Mouse (Mus musculus) gastrocnemius, postnatal 10 days (tissue): ENCODE measurements around the gene Fastk. TPM values are rescaled to one million over a fixed set of nuclear protein-coding genes. Genes with fewer than 3 reads are reported as not detected.
"Not testable (repeated sequence)": the region's sequence is repeated elsewhere in the genome, so short reads cannot be mapped to it uniquely, and the experiment has no call there.

Source experiments
- DNase-seq: peaks from one replicate; pipeline ENCODE4 v3.0.0; 2021; ENCODE audit warnings: mixed read lengths
- total RNA-seq, 2 experiments: library from RNA; stranded (reverse); gene quantifications; 2 replicates each; pipeline ENCODE4 v1.2.3; 2021

Gene Fastk
- total RNA-seq, 2 experiments from 2014 or later = 124 to 142 TPM

DNA sequence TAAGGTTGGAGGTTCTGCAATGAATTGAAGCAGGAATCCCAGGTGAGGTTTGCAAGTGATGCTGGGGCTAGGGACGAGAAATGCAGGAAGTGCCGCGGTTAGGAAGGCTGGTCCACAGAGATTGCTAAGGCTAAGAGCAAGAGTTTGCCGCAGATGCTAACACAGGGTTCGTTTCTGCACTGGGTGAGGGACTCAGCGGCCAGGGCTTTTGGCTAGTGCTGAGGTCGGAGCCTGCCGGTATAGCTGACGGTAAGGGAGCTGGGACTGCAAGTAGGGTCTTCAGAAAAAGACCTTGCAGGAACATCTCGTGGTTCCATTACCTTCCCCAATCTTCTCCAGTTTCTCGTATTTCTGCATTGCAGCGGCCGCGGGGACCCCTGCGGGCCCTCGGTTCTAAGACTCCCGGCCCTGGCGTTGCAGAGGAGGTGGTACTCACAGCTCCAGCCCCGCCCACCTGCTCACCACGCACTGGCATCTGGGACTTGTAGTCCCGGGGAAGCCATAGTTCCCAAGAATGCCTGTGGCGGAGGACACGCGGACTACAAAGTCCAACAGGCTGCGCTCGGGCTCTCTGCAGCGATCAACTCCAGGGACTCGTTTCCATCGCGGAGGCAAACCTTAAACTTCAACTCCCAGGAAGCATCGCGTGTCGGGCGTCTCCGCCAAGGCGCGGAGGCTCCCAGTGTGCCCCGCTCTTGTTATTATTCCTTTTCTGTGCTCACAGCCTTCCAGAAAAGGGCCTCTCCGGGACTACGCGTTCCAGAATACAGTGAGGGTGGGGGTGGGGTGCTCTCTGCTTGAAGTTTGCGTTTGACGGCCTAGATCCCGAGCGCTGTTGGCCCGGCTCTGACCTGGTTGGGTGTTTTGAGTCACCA is 21.7 kb downstream of the Fastk start, which contains the start of the genes Cdk5 and Slc4a2:
Gene Cdk5 (minus strand): TSS at position 402 of the 875 bp plus-strand sequence.
Gene Slc4a2 (plus strand): TSS at position 709 of the 875 bp plus-strand sequence.
- DNase-seq = peak; percentile 94

GRCm38 (mm10) chr5:24420381-24420780 is 24.7 kb downstream of the Fastk start:
- no peak for DNase-seq

DNA sequence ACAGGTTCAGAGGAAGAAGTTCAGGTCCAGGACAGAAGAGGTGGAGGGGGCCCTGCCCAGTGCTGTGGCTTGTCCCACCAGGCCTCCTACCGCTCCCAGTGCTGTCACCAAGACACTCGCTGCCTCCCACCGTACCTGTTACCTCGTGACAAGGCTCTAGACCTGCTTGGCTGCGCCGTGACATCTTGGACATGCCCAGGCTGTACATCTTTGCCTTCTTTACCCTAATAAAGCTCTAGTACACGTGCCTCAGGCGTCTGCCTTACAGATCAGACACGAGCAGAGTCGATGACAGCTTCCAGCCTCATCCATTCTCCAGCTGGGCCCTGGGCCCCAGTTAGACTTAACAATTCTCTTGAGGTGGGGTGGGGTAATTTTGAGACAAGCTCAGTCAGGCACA is 27.5 kb downstream of the Fastk start:
- DNase-seq = no peak

- DNase-seq = peak; percentile 59
Measured at GRCm38 (mm10) chr5:24416222-24416736, 28.8 kb downstream of the Fastk start.

GRCm38 (mm10) chr5:24413938-24414337 is 31.1 kb downstream of the Fastk start:
- DNase-seq = no peak

DNA sequence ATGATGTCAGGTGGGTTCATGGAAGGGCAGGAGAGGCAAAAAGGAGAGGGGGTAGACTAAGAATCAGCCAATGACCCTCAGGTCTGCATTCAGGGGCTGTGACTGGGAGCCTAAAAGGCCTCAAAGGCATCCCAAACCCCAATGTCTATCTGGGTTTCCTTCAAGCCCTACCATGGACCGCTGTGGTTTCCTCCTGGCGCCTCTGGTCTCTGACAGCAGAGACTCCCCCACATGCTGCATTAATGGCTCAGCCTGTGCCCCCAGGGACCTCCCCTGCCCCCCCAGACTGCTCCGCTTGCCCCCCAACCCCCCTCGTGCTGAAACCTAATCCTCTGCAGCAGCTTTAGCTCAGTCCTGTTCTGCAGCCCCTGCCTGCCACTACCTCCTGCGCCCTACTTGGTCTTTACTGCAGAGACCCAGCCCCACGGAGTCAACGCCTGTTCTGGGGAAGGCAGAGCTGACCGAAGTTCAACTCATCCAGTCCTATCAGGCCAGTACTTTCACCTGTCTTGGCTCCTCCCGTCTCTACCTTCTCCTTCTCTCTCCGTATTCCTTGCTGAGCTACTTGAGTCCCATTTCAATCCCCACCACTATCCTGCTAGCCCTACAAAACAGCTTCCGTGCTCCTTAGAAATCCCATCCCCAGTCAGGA is 31.9 kb downstream of the Fastk start, which contains the start of gene Asic3:
Gene Asic3 (plus strand): TSS at position 351 of the 652 bp plus-strand sequence.
- no peak for DNase-seq

- no peak for DNase-seq
Measured at GRCm38 (mm10) chr5:24412063-24412462, 33.0 kb downstream of the Fastk start.

GRCm38 (mm10) chr5:24409466-24409865 is 35.6 kb downstream of the Fastk start:
- no peak for DNase-seq

- DNase-seq = no peak
Measured at GRCm38 (mm10) chr5:24408651-24409050, 36.4 kb downstream of the Fastk start.

DNA sequence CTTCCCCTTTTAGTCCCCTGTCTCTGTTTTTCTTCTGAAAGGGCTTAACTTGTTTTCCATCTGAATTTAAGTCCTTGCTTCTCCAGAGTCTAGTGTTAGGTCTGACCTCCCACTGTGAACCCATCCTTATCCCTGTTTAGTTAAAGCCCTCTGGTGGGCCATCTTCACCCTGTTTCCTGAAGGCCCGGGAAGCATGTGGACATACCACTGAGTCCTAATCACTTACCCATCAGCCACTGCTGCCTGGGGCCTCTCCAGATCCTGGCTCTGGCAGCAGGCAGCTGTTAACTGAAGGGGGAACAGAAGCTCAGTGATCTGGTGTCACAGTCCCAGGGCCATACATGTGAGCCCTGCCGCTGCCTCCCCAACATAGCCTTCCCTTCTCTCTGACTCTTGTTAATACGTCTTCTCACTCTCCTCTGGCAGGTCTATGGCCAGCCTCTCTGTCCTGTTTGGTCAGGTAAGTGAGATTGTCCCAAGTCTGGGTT is 39.7 kb downstream of the Fastk start:
- no peak for DNase-seq

GRCm38 (mm10) chr5:24404594-24405360 is 40.3 kb downstream of the Fastk start:
- no peak for DNase-seq

DNA sequence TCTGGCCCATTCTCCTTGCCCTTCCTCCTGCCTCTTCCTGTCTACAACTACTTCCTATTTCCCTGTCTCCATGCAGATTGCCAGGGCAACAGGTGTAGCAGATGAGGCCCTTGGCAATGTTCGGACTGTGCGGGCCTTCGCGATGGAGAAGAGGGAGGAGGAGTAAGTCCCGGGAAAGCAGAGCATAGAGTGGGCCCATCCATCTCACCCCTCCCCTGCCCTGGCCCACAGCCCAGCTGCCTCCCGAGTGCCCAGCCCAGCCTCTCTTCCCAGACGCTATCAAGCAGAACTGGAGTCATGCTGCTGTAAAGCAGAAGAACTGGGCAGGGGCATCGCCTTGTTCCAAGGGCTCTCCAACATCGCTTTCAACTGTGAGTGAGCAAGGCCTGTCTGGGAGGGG is 43.1 kb downstream of the Fastk start:
- DNase-seq = no peak

DNA sequence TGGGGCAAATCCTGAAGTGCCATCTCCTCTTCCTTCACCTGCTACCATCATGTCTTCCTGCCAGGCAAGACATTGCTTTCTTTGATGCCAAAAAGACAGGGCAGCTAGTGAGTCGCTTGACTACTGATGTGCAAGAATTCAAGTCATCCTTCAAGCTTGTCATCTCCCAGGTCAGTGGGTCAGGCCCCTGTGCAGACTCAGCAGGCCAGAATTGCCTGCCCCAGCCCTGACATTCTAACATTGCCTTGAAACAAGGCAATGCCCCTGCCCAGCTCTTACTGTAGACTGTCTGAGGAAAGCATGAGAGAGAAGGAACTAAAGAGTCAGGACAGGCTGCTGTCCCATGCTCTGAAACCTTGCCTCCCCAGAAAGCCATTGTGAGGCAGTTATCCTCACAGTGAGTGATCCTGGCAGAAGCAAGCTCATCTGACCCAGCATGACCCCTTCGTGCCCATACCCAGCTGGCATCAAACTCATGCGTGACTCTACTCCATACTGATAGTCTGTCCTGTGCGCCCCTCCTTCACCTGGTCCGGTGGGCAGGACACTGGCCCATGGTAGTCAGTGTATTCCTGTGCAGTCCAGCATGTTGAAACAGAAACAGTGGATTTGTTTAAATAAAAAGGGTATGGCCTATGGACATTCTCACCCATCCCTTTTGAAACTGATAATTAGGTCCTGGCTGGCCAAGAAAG is 44.0 kb downstream of the Fastk start:
- no peak for DNase-seq

DNA sequence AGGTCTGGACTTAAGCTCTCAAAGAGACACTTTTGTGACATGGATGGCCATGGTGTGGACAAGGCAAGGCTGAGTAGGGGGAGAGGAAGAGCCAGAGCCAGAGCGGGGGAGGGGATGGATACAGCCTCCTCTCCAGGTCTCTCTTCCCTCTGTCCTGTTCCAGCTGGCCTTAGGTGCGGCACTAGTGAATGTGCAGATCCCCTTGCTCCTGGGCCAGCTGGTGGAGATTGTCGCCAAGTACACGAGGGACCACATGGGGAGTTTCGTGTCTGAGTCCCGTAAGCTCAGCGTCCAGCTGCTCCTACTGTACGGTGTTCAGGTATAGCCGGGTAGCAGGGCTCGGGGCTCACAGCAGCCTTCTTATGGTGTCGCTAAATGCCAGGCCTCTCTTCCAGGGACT is 44.7 kb downstream of the Fastk start:
- no peak for DNase-seq

- no peak for DNase-seq
Measured at GRCm38 (mm10) chr5:24399686-24400085, 45.4 kb downstream of the Fastk start.

DNA sequence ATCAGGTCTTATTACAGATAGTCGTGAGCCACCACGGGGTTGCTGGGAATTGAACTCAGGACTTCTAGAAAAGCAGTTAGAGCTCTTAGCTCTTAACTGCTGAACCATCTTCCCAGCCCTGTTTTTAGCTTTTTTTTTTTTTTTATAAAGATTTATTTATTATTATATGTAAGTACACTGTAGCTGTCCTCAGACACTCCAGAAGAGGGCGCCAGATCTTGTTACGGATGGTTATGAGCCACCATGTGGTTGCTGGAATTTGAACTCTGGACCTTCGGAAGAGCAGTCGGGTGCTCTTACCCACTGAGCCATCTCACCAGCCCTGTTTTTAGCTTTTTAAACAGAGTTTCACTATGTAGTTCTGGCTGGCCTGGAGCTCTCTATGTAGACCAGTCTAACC is 48.8 kb downstream of the Fastk start:
- DNase-seq = not testable (repeated sequence)

DNA sequence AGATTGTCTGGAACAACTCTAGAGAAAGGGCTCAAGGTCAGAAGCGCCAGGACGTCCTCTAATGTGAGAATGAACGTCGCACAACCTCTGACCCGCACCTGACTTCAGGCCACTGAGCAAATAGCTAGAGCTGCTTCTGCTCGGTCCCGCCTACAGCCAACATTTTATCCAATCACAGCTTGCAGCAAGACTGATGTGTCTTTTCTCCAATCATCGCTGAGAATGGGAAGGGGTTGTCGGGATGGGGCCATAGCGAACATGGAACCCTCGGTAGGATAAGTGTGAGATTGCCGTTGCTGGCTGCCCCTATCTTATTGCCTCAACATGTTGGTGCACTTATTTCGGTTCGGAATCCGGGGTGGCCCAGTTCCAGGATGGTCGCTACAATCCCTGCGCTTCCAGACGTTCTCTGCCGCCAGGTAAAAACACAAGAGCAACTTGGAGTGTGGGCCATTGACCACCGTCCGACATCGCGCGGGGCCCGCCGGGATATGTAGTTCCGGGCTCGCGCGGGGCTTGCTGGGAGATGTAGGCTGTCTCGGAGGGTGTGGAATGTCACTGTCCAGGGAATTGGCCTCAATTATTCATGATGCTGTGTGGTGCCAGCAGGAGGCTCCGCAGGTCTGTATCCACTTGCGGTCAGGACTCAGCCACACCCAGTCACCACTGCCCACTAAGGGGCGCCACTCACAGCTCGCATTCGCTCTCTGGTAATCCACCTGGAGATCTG is 50.8 kb downstream of the Fastk start:
- DNase-seq = peak; percentile 90

DNA sequence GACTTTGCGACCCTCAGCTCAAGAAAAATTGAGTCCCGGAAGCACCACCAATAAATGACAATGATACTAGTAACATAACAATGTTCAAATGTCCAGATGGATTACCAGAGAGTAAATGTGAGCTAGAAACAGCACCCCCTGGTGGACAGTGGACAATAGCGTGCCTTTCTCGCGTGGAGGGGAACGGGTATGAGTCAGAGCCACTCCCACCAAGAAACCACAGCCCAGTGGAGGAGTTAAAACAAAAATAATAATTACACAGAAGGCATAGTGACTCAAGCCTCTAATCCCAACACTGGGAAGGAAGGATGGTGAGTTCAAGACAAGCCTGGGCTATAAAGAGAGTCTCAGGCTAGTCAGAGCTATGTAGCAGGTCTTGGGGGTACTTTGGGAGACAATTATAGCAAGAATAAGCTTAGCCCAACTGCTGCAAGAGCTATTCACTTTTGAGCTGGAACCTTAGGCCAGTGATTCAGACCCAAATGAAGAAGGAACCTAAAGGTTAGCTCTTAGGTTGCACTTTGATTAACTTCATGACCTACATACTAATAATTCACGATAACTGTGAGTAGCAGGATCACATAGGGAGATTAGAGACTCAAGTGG is 51.6 kb downstream of the Fastk start, which contains the start of gene Abcb8:
Gene Abcb8 (plus strand): TSS at position 272 of the 606 bp plus-strand sequence.
- DNase-seq = peak; percentile 81

GRCm38 (mm10) chr5:24392724-24393123 is 52.4 kb downstream of the Fastk start:
- no peak for DNase-seq

GRCm38 (mm10) chr5:24391864-24392263 is 53.2 kb downstream of the Fastk start, which contains the start of gene Atg9b:
TSS of gene Atg9b (minus strand) at chr5:24392143.
- DNase-seq = no peak
